7 mouse cellular contexts compared by ENCODE assay signal in genomic region chr6:56908912-56909311, GRCm38 (mm10). TPM values are rescaled to one million over a fixed set of nuclear protein-coding genes. Genes with fewer than 3 reads are reported as not detected.
DNase-seq lines count a peak whose midpoint lies in the region; ATAC-seq and TF ChIP-seq lines count a peak whose summit lies in the region.

No protein-coding gene starts in this region.

- peak; percentile 91 for TF ChIP-seq CTCF in kidney, postnatal 0 days (IDR thresholded peaks at IDR 0.05; ENCODE audit: low read depth)

- H3K4me2 ChIP-seq in kidney, postnatal 0 days (ENCODE audit: low read length): no peak overlapping the region
- H3K4me2 ChIP-seq in liver, embryonic 15.5 days: peak overlapping the region; percentile 63

- H3K9me3 ChIP-seq in kidney, postnatal 0 days (replicated peaks; ENCODE audit: low read length): no peaks in the 10 kb centered on the region
- H3K9me3 ChIP-seq in liver, embryonic 15.5 days (replicated peaks): no peaks in the 10 kb centered on the region

- peak; percentile 79; the same call in 1 of the 2 replicates for ATAC-seq in kidney, postnatal 0 days (replicated peaks; ENCODE audit: low FRiP score, low read depth)
- ATAC-seq in liver, embryonic 15.5 days (ENCODE audit: insufficient read depth): 0 out of 2 replicates have a peak, but pooled peaks have one; percentile 27

- no peak overlapping the region for H3K9ac ChIP-seq in kidney, postnatal 0 days (ENCODE audit: low read depth, low read length)
- 0 out of 2 replicates have a peak overlapping the region, but pooled peaks have one; percentile 13 for H3K9ac ChIP-seq in liver, embryonic 15.5 days

- H3K27ac ChIP-seq in kidney, postnatal 0 days: no peak overlapping the region
- peak overlapping the region; percentile 83 for H3K27ac ChIP-seq in liver, embryonic 15.5 days (replicated peaks)

- peak; percentile 86 for DNase-seq in 3T3-L1 (ENCODE audit: low read depth, low spot score)
- DNase-seq in B cell, adult 2 months: peak; percentile 71 to 72
- peak; percentile 72 to 82 for DNase-seq in adrenal gland, postnatal 36 days
- DNase-seq in gastrocnemius, postnatal 14 days: peak; percentile 57
- peak; percentile 86 for DNase-seq in kidney, postnatal 0 days (ENCODE audit: low spot score)
- peak; percentile 71 to 74 for DNase-seq in right cerebral cortex, adult 2 months (ENCODE audit: low spot score in 2 of 2)

- intact Hi-C loops in gastrocnemius, postnatal 14 days (cut with DNase I; ENCODE audit: low total_unique reads): loop anchor here (5.0 to 10.0 kb wide), 2 partner anchors 54 to 102 kb away; no protein-coding TSS in a partner anchor

- WGBS in kidney, postnatal 0 days: 7% methylated on average over 4 of the region's 4 CpGs
- 9% methylated on average over 4 of the region's 4 CpGs for WGBS in liver, embryonic 15.5 days (ENCODE audit: insufficient replicate concordance)

- peaks cover 5% of the 10 kb centered on the region; the same call in 1 of the 2 replicates for H3K4me1 ChIP-seq in kidney, postnatal 0 days (replicated peaks; ENCODE audit: insufficient read depth, low read length)
- H3K4me1 ChIP-seq in liver, embryonic 15.5 days (replicated peaks): peaks cover 95% of the 10 kb centered on the region

- H3K4me3 ChIP-seq in kidney, postnatal 0 days (replicated peaks; ENCODE audit: low read depth, low read length): no peak overlapping the region
- no peak overlapping the region for H3K4me3 ChIP-seq in liver, embryonic 15.5 days (replicated peaks)

- no peaks in the 10 kb centered on the region for H3K36me3 ChIP-seq in kidney, postnatal 0 days (ENCODE audit: insufficient read depth, low read length)
- peaks cover 21% of the 10 kb centered on the region for H3K36me3 ChIP-seq in liver, embryonic 15.5 days (replicated peaks)

- H3K27me3 ChIP-seq in kidney, postnatal 0 days (ENCODE audit: insufficient read depth, low read length): no peaks in the 10 kb centered on the region
- H3K27me3 ChIP-seq in liver, embryonic 15.5 days: no peaks in the 10 kb centered on the region

RNA-seq across cellular contexts. Expression of gene Nt5c3, which starts 14.8 kb away (rescaled TPM):
- total RNA-seq in adrenal gland, postnatal 36 days (2021): 10 to 100 TPM; 23.8 to 24.1 TPM
- 10 to 100 TPM; 53.9 to 58.8 TPM for total RNA-seq in gastrocnemius, postnatal 14 days (2021)
- 82.4 and 85.9 TPM in 2 replicates for polyA plus RNA-seq in kidney, postnatal 0 days (2015; fragmentation: Nextera tagmentation; extraction: Ambion mirVana)
- 234 and 240 TPM in 2 replicates for polyA plus RNA-seq in liver, embryonic 15.5 days (2015; fragmentation: Nextera tagmentation; extraction: Ambion mirVana)

RNA-seq across cellular contexts. Expression of gene Vmn1r4, which starts 14.9 kb away (rescaled TPM):
- total RNA-seq in adrenal gland, postnatal 36 days (2021): under 1 TPM; 0.20 to 0.40 TPM
- total RNA-seq in gastrocnemius, postnatal 14 days (2021): under 1 TPM; 0.10 to 0.18 TPM
- polyA plus RNA-seq in kidney, postnatal 0 days (2015; fragmentation: Nextera tagmentation; extraction: Ambion mirVana): 0.28 and 0.62 TPM in 2 replicates
- 0.15 and 0.16 TPM in 2 replicates for polyA plus RNA-seq in liver, embryonic 15.5 days (2015; fragmentation: Nextera tagmentation; extraction: Ambion mirVana)
